19 mouse cellular contexts compared by ENCODE assay signal in genomic region chr19:16403101-16403500, GRCm38 (mm10). TPM values are rescaled to one million over a fixed set of nuclear protein-coding genes. Genes with fewer than 3 reads are reported as not detected.
DNase-seq lines count a peak whose midpoint lies in the region; ATAC-seq and TF ChIP-seq lines count a peak whose summit lies in the region.
"Had no signal": no experiment of that assay in that cellular context is flagged by ENCODE, and none has a peak within 500 bp of the region (broad histone marks: within the 10 kb centered on the region; RNA-seq: fewer than 3 reads in every experiment).

No protein-coding gene starts in this region.

- DNase-seq in heart, adult 11 months, result peak; percentile 95
- DNase-seq in heart, postnatal 25 days (ENCODE audit: low spot score), result no peak
- DNase-seq in kidney, postnatal 36 days, result peak; percentile 7 to 13
- peak; percentile 31 to 53 for DNase-seq in heart, postnatal 14 days
- no peak for DNase-seq in cerebellum, postnatal 14 days
- no peak for DNase-seq in right cerebral cortex, postnatal 36 days (ENCODE audit: low spot score in 2 of 2)
- DNase-seq: cerebellum, adult 9-10 months; right cerebral cortex, postnatal 4 days; thymus, postnatal 14 days had no signal

- TF ChIP-seq POLR2A in myocyte (IDR thresholded peaks at IDR 0.05; ENCODE audit: insufficient read length, low read depth), result no peak

- 75% methylated on average over 6 of the region's 6 CpGs for whole genome bisulfite sequencing in kidney, embryonic 15.5 days

- no peak overlapping the region for H3ac ChIP-seq in myocyte (ENCODE audit: control insufficient read depth, insufficient read length)

- ATAC-seq in kidney, embryonic 15.5 days (replicated peaks; ENCODE audit: low FRiP score), result no peak

- H3K36me3 ChIP-seq in kidney, embryonic 15.5 days, result no peaks in the 10 kb centered on the region
- H3K36me3 ChIP-seq in myocyte (ENCODE audit: control insufficient read depth, insufficient read depth), result no peaks in the 10 kb centered on the region
- H3K36me3 ChIP-seq: forebrain, embryonic 12.5 days; hindbrain, embryonic 10.5 days; limb, embryonic 13.5 days; liver, embryonic 15.5 days; neural tube, embryonic 15.5 days had no signal

- H3K27ac ChIP-seq in kidney, embryonic 15.5 days, result no peak overlapping the region
- H3K27ac ChIP-seq: forebrain, embryonic 12.5 days; hindbrain, embryonic 10.5 days; limb, embryonic 13.5 days; liver, embryonic 15.5 days; macrophage; neural tube, embryonic 15.5 days had no signal

- H3K4me2 ChIP-seq in kidney, embryonic 15.5 days, result no peak overlapping the region
- no peak overlapping the region for H3K4me2 ChIP-seq in myocyte (ENCODE audit: low read depth)
- H3K4me2 ChIP-seq: forebrain, embryonic 12.5 days; limb, embryonic 13.5 days; liver, embryonic 15.5 days; midbrain, embryonic 11.5 days; neural tube, embryonic 15.5 days had no signal

- H3K9me3 ChIP-seq in kidney, embryonic 15.5 days (replicated peaks), result no peaks in the 10 kb centered on the region
- H3K9me3 ChIP-seq: forebrain, embryonic 12.5 days; hindbrain, embryonic 10.5 days; limb, embryonic 13.5 days; liver, embryonic 15.5 days; neural tube, embryonic 15.5 days had no signal

- intact Hi-C loops in heart, postnatal 25 days (cut with DNase I), result no loop called here
- intact Hi-C loops in heart, postnatal 14 days (cut with DNase I), result no loop called here

- no peaks in the 10 kb centered on the region for H3K4me1 ChIP-seq in kidney, embryonic 15.5 days
- H3K4me1 ChIP-seq: forebrain, embryonic 12.5 days; hindbrain, embryonic 10.5 days; limb, embryonic 13.5 days; liver, embryonic 15.5 days; neural tube, embryonic 15.5 days had no signal

- no peaks in the 10 kb centered on the region for H3K27me3 ChIP-seq in kidney, embryonic 15.5 days
- H3K27me3 ChIP-seq in myocyte (ENCODE audit: control insufficient read depth, insufficient read depth, insufficient read length), result no peaks in the 10 kb centered on the region
- H3K27me3 ChIP-seq: CH12.LX; forebrain, embryonic 12.5 days; limb, embryonic 13.5 days; liver, embryonic 15.5 days; neural tube, embryonic 15.5 days had no signal

- no peaks in the 10 kb centered on the region for H3K79me2 ChIP-seq in myocyte (ENCODE audit: control insufficient read depth, insufficient read depth)

- no peak overlapping the region for H3K4me3 ChIP-seq in kidney, embryonic 15.5 days (replicated peaks)
- H3K4me3 ChIP-seq in myocyte, result no peak overlapping the region
- H3K4me3 ChIP-seq: forebrain, embryonic 12.5 days; hindbrain, embryonic 10.5 days; limb, embryonic 13.5 days; liver, embryonic 15.5 days; neural tube, embryonic 15.5 days had no signal

- no peak overlapping the region for H3K9ac ChIP-seq in kidney, embryonic 15.5 days
- H3K9ac ChIP-seq: forebrain, embryonic 12.5 days; limb, embryonic 13.5 days; liver, embryonic 15.5 days; neural tube, embryonic 15.5 days had no signal

TF ChIP-seq in myocyte, 11 proteins besides CTCF, POLR2A, EP300 and RAD21:
- TF ChIP-seq TCF3 (IDR thresholded peaks at IDR 0.05; ENCODE audit: insufficient read length, low read depth) (no peak), MYOD1 (IDR thresholded peaks at IDR 0.05; ENCODE audit: control insufficient read depth in 1 of 3, insufficient read length in 2 of 3, low read depth in 2 of 3) (peak in 2 of 3 experiments; percentile 25 to 32)
TF ChIP-seq in myocyte: peak in this region for 1.

RNA-seq across cellular contexts. Expression of gene Gna14, which starts 32.5 kb away (rescaled TPM):
- total RNA-seq in heart, postnatal 25 days (2021), result under 1 TPM; 0.11 to 0.47 TPM
- polyA plus RNA-seq in kidney, embryonic 15.5 days (2015; fragmentation: Nextera tagmentation; extraction: Ambion mirVana), result 10.0 and 10.5 TPM in 2 replicates
- total RNA-seq in heart, postnatal 14 days (2021), result under 1 TPM; 0.38 to 0.56 TPM
- polyA plus RNA-seq in myocyte (2012; fragmentation: generic; extraction: Trizol), result 0.02 TPM

Comparison
In these comparisons a context has a peak if more than half of its experiments do, and no peak if none do; other contexts are left out.
1. DNase-seq: peak in heart, adult 11 months (single experiment), kidney, postnatal 36 days (2 of 2) and heart, postnatal 14 days (2 of 2); none in heart, postnatal 25 days (single experiment), cerebellum, postnatal 14 days (0 of 2) and right cerebral cortex, postnatal 36 days (0 of 2).